Mouse (Mus musculus) midbrain, embryonic 14.5 days (tissue): ENCODE data around the gene March6. TPM values are rescaled to one million over a fixed set of nuclear protein-coding genes. Genes with fewer than 3 reads are reported as not detected.
A peak's percentile ranks its signal among the peaks of the same experiment; 100 is the strongest.

Experiments
- ATAC-seq: fragments of 200-750 bp; cut with Nextera tagmentation; 2 replicates; pipeline ENCODE4 v1.8.0; 2017; ENCODE audit warnings: moderate number of reproducible peaks, moderate library complexity; ENCODE audit not compliant: low FRiP score, low TSS enrichment
- DNase-seq: peaks from one replicate; pipeline ENCODE4 v3.0.0-alpha.2; 2015
- H3K27ac ChIP-seq: fragments of 300-500 bp; sonication (generic); replicated peaks from 2 replicates; pipeline ENCODE4 v1.5.1; 2014; ENCODE audit warnings: mild to moderate bottlenecking, low read depth, low read length, moderate library complexity
- H3K27me3 ChIP-seq: fragments of 300-500 bp; sonication (generic); 2 replicates; pipeline ENCODE4 v1.6.1; 2014; ENCODE audit warnings: low read length, control low read depth, mixed read lengths; ENCODE audit not compliant: control insufficient read depth, insufficient read depth
- H3K36me3 ChIP-seq: fragments of 300-500 bp; sonication (generic); 2 replicates; pipeline ENCODE4 v1.6.1; 2014; ENCODE audit warnings: low read length, control low read depth; ENCODE audit not compliant: control insufficient read depth, insufficient read depth
- H3K4me1 ChIP-seq: fragments of 300-500 bp; sonication (generic); 2 replicates; pipeline ENCODE4 v1.6.1; 2014; ENCODE audit warnings: mild to moderate bottlenecking, antibody characterized with exemption, low read length, control low read depth; ENCODE audit not compliant: control insufficient read depth, insufficient read depth
- H3K4me2 ChIP-seq: fragments of 300-500 bp; sonication (generic); 2 replicates; pipeline ENCODE4 v1.6.1; 2014; ENCODE audit warnings: mild to moderate bottlenecking, low read length, moderate library complexity
- H3K4me3 ChIP-seq: fragments of 300-500 bp; sonication (generic); replicated peaks from 2 replicates; pipeline ENCODE4 v1.5.1; 2014; ENCODE audit warnings: low read depth, low read length
- H3K9ac ChIP-seq: fragments of 300-500 bp; sonication (generic); replicated peaks from 2 replicates; pipeline ENCODE4 v1.6.1; 2014; ENCODE audit warnings: mild to moderate bottlenecking, low read length, moderate library complexity
- H3K9me3 ChIP-seq: fragments of 300-500 bp; sonication (generic); 2 replicates; pipeline ENCODE4 v1.6.1; 2016; ENCODE audit warnings: low read length, control low read depth, mixed read lengths; ENCODE audit not compliant: control insufficient read depth
- WGBS: fragments of 180-500 bp; shearing (Covaris S2); extraction: QIAGEN DNeasy Blood & Tissue Kit; methylation state at CpG from one replicate; pipeline ENCODE4 v1.1.7; 2014; 5-methylcytosine and 5-hydroxymethylcytosine counted together
- polyA plus RNA-seq: library from polyadenylated mRNA; unstranded; fragments of >200 nt; fragmentation: Nextera tagmentation; extraction: Ambion mirVana; gene quantifications from 2 replicates; pipeline ENCODE4 v1.2.1, GENCODE M21; 2014

March6 gene
- polyA plus RNA-seq, 1 experiment from 2014 or later = 117 TPM

- ATAC-seq (no peak), DNase-seq (no peak)
- no peak overlapping the region for H3K27ac ChIP-seq
- no peaks in the 10 kb centered on the region for H3K36me3 ChIP-seq
- H3K27me3 ChIP-seq = no peaks in the 10 kb centered on the region
- no peaks in the 10 kb centered on the region for H3K9me3 ChIP-seq
- H3K4me1 ChIP-seq = peaks cover 27% of the 10 kb centered on the region
- H3K4me3 ChIP-seq = no peak overlapping the region
- no peak overlapping the region for H3K9ac ChIP-seq
- WGBS = 96% methylated on average over 2 of the region's 2 CpGs
- no peak overlapping the region for H3K4me2 ChIP-seq
These were observed 6.9 kb upstream of the March6 start for GRCm38 (mm10) chr15:31537706-31538105.

DNA sequence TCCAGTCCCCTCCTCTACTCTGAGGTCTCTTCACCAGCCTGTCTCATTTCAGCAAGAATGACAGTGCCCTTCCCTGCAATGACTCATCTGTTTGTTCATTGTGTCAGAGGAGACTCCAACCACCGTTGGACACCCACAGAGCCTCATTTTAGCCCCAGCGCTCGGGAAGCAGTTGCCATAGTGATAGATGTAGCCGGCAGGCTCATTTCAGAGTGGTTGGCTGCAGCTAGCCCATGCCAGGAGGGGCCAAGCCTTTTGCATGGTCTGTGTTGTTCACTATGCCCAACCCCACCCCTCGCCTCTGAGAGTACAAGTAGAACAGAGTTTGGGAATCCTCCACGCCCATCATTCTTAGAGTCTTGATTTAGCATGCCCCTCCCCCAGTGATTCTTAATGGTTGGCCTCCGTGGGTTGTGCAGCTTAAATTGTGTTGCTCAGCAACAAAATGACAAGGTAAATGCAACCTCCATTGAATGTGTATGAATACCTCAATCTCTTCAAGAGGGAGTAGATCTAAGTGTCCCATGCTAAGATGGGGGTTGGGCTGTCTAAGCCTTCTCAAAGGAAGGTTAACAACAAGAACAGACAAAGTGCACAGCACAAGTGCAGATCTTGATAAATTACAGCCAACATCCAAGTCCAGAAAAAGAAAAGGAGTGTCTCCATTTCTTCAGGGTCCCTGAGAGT is 5.3 kb upstream of the March6 start:
- Histone ChIP-seq H3K4me2 (no peak overlapping the region), H3K9me3 (no peaks in the 10 kb centered on the region), H3K36me3 (no peaks in the 10 kb centered on the region), H3K4me1 (peaks cover 16% of the 10 kb centered on the region), H3K27ac (peak overlapping the region; percentile 43), H3K27me3 (no peaks in the 10 kb centered on the region), H3K4me3 (no peak overlapping the region), H3K9ac (no peak overlapping the region)
- ATAC-seq (peak; percentile 72), DNase-seq (peak; percentile 77)
- WGBS = 3% methylated on average over 7 of the region's 7 CpGs

DNA sequence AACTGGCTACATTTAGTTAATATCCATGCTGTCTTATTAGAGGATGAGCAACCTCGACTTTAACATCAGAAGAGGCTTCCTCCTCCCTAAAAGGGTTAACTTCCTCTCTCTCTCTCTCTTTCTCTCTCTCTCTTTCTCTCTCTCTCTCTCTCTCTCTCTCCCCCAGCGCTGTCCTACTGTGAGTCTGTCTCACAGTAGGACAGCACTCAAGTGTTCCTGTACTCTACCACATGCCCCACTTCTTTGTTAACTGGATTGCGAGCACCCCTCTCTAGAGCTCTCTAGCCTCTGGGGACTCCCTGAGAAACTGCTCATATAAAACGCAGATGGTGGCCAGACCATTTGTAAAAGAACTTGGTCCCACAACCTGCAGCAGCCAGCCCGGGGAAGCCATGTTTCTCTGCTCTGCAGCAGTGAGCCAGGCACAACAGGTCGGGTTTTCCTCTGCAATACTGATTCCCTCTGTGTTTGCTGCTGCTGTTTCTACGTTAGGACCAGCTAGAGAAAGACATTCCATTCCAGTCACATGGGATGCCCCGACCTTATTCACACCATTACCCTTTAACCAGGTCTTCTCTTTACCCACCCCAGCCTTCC is 4.5 kb upstream of the March6 start:
- ATAC-seq = no peak
- WGBS = 17% methylated on average over 8 of the region's 8 CpGs
- no peaks in the 10 kb centered on the region for H3K36me3 ChIP-seq
- peak; percentile 14 for DNase-seq
- H3K4me2 ChIP-seq = no peak overlapping the region
- H3K4me3 ChIP-seq = no peak overlapping the region
- peaks cover 16% of the 10 kb centered on the region for H3K4me1 ChIP-seq
- H3K9ac ChIP-seq = no peak overlapping the region
- H3K27me3 ChIP-seq = no peaks in the 10 kb centered on the region
- H3K27ac ChIP-seq = peak overlapping the region; percentile 42
- no peaks in the 10 kb centered on the region for H3K9me3 ChIP-seq

- Histone ChIP-seq H3K4me2 (no peak overlapping the region), H3K4me3 (no peak overlapping the region), H3K36me3 (no peaks in the 10 kb centered on the region), H3K27me3 (no peaks in the 10 kb centered on the region), H3K4me1 (peaks cover 17% of the 10 kb centered on the region), H3K9me3 (no peaks in the 10 kb centered on the region), H3K9ac (no peak overlapping the region), H3K27ac (peak overlapping the region; percentile 42; the same call in 1 of the 2 replicates)
- ATAC-seq (no peak), DNase-seq (no peak)
- WGBS = 84% methylated on average over 7 of the region's 7 CpGs
These were observed 3.8 kb upstream of the March6 start for GRCm38 (mm10) chr15:31534421-31535258.

DNA sequence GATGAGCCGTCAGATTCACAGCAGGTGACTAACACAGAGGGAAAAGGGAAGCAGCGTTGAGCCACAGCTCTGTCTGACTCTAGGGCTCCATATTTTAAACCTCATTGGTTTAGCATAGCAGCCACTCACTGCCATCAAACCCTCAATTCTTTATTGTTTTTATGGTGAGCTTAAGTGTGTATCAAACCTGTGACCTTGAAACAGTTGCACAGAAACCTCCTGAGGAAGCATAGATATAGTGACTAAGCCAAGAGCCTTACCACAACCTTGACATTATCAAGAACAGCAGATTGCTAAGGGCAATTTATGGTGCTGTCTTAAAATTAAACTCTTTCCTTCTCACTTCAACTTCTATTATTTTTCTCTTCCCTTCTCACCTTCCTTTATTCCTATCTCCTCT is 2.7 kb upstream of the March6 start:
- no peak overlapping the region for H3K9ac ChIP-seq
- H3K36me3 ChIP-seq = no peaks in the 10 kb centered on the region
- peaks cover 28% of the 10 kb centered on the region for H3K4me1 ChIP-seq
- 76% methylated on average over 2 of the region's 2 CpGs for WGBS
- no peaks in the 10 kb centered on the region for H3K9me3 ChIP-seq
- no peaks in the 10 kb centered on the region for H3K27me3 ChIP-seq
- ATAC-seq (no peak), DNase-seq (no peak)
- H3K4me3 ChIP-seq = no peak overlapping the region
- no peak overlapping the region for H3K4me2 ChIP-seq
- no peak overlapping the region for H3K27ac ChIP-seq

GRCm38 (mm10) chr15:31532331-31533021 is 1.6 kb upstream of the March6 start:
- Histone ChIP-seq H3K9ac (no peak overlapping the region), H3K4me3 (no peak overlapping the region), H3K4me1 (peaks cover 31% of the 10 kb centered on the region), H3K27ac (0 out of 2 replicates have a peak overlapping the region, but pooled peaks have one; percentile 99), H3K27me3 (no peaks in the 10 kb centered on the region), H3K36me3 (no peaks in the 10 kb centered on the region), H3K9me3 (no peaks in the 10 kb centered on the region), H3K4me2 (peak overlapping the region; percentile 65; the same call in 1 of the 2 replicates)
- WGBS = 91% methylated on average over 2 of the region's 2 CpGs
- ATAC-seq (no peak), DNase-seq (no peak)

- H3K4me1 ChIP-seq = peaks cover 29% of the 10 kb centered on the region
- no peaks in the 10 kb centered on the region for H3K9me3 ChIP-seq
- DNase-seq = no peak
- peak overlapping the region; percentile 92 for H3K9ac ChIP-seq
- no peak for ATAC-seq
- H3K27me3 ChIP-seq = no peaks in the 10 kb centered on the region
- H3K4me3 ChIP-seq = peak overlapping the region; percentile 90
- H3K36me3 ChIP-seq = no peaks in the 10 kb centered on the region
- 27% methylated on average over 16 of the region's 16 CpGs for WGBS
- peak overlapping the region; percentile 65 for H3K4me2 ChIP-seq
- H3K27ac ChIP-seq = peak overlapping the region; percentile 99
These were observed 835 bp upstream of the March6 start for GRCm38 (mm10) chr15:31531446-31532330.
